ENCODE assay signal across 22 mouse cellular contexts in genomic region chr8:84435370-84435769, GRCm38 (mm10). TPM values are rescaled to one million over a fixed set of nuclear protein-coding genes. Genes with fewer than 3 reads are reported as not detected.
DNase-seq lines count a peak whose midpoint lies in the region; ATAC-seq lines count a peak whose summit lies in the region.
"Had no signal": no experiment of that assay in that cellular context is flagged by ENCODE, and none has a peak within 500 bp of the region (broad histone marks: within the 10 kb centered on the region; RNA-seq: fewer than 3 reads in every experiment).

No protein-coding gene starts in this region.

- H3K36me3 ChIP-seq in heart, embryonic 12.5 days = no peaks in the 10 kb centered on the region
- H3K36me3 ChIP-seq: embryonic facial prominence, embryonic 10.5 days; G1E had no signal

- no peak overlapping the region for H3K4me2 ChIP-seq in heart, embryonic 12.5 days
- H3K4me2 ChIP-seq: forebrain, embryonic 13.5 days; heart, embryonic 11.5 days; hindbrain, embryonic 15.5 days had no signal

- no peak overlapping the region for H3K4me3 ChIP-seq in heart, embryonic 12.5 days
- H3K4me3 ChIP-seq: embryonic facial prominence, embryonic 10.5 days; forebrain, embryonic 13.5 days; heart, adult 2 months; hindbrain, embryonic 10.5 days; hindbrain, embryonic 15.5 days had no signal

- no peaks in the 10 kb centered on the region for H3K27me3 ChIP-seq in heart, embryonic 12.5 days (replicated peaks)
- H3K27me3 ChIP-seq: forebrain, embryonic 13.5 days; hindbrain, embryonic 15.5 days had no signal

- H3K27ac ChIP-seq in heart, embryonic 12.5 days (ENCODE audit: poor library complexity, severe bottlenecking) = no peak overlapping the region
- H3K27ac ChIP-seq: embryonic facial prominence, embryonic 10.5 days; forebrain, embryonic 13.5 days; heart, adult 2 months; hindbrain, embryonic 10.5 days; hindbrain, embryonic 15.5 days had no signal

- 76% methylated on average over 10 of the region's 10 CpGs for WGBS in heart, embryonic 12.5 days

- no peaks in the 10 kb centered on the region for H3K9me3 ChIP-seq in heart, embryonic 12.5 days (replicated peaks)
- H3K9me3 ChIP-seq: embryonic facial prominence, embryonic 10.5 days; forebrain, embryonic 13.5 days; G1E; hindbrain, embryonic 10.5 days; hindbrain, embryonic 15.5 days had no signal

- ATAC-seq in heart, embryonic 12.5 days (ENCODE audit: insufficient number of reproducible peaks, low FRiP score) = no peak
- ATAC-seq: CD4-positive, CD25-positive, alpha-beta regulatory T cell, adult 4 months; forebrain, embryonic 13.5 days; forebrain, postnatal 0 days; inflammation-experienced regulatory T-cells, adult 6 months had no signal

- H3K9ac ChIP-seq in heart, embryonic 12.5 days = no peak overlapping the region
- H3K9ac ChIP-seq: forebrain, embryonic 13.5 days; forebrain, postnatal 0 days; hindbrain, embryonic 15.5 days had no signal

- peak; percentile 42 for DNase-seq in cerebellum, adult 11 months
- no peak for DNase-seq in cerebellum, adult 8-10 months
- DNase-seq in kidney, adult 9 months = peak; percentile 1
- DNase-seq in kidney, postnatal 4 days = no peak
- DNase-seq in retina, embryonic 14.5 days (ENCODE audit: low spot score) = peak; percentile 26
- no peak for DNase-seq in retina, postnatal 1 day
- no peak for DNase-seq in urinary bladder, postnatal 14 days (ENCODE audit: low spot score)
- DNase-seq: adrenal gland, adult 8-10 months; adrenal gland, postnatal 36 days; B cell, adult 2 months; forebrain, postnatal 0 days; gastrocnemius, postnatal 14 days; heart, adult 2 months had no signal

- H3K4me1 ChIP-seq in heart, embryonic 12.5 days (replicated peaks) = no peaks in the 10 kb centered on the region
- H3K4me1 ChIP-seq: embryonic facial prominence, embryonic 10.5 days; forebrain, embryonic 13.5 days; hindbrain, embryonic 10.5 days; hindbrain, embryonic 15.5 days had no signal

RNA-seq across cellular contexts. Expression of gene Cacna1a, which starts 47.1 kb away (rescaled TPM):
- polyA plus RNA-seq in heart, embryonic 12.5 days (2016; fragmentation: Nextera tagmentation; extraction: Ambion mirVana) = 9.2 and 9.4 TPM in 2 replicates

Comparison
In these comparisons a context has a peak if more than half of its experiments do, and no peak if none do; other contexts are left out.
1. DNase-seq: peak in cerebellum, adult 11 months (single experiment), kidney, adult 9 months (single experiment) and retina, embryonic 14.5 days (single experiment); none in cerebellum, adult 8-10 months (single experiment), kidney, postnatal 4 days (0 of 2), retina, postnatal 1 day (single experiment) and urinary bladder, postnatal 14 days (single experiment).